Mouse (Mus musculus) adrenal gland, adult 8-10 months (tissue): ENCODE data around the gene Rnf26. TPM values are rescaled to one million over a fixed set of nuclear protein-coding genes. Genes with fewer than 3 reads are reported as not detected.

Source experiments
- DNase-seq: peaks from one replicate; pipeline ENCODE4 v3.0.0; 2022
- total RNA-seq, 4 experiments: library from RNA; stranded (reverse); gene quantifications; 2 replicates each; pipeline ENCODE4 v1.2.4; 2022

Gene Rnf26
- total RNA-seq, 4 experiments from 2014 or later = 29.8 to 36.7 (median 31.5) TPM

DNA sequence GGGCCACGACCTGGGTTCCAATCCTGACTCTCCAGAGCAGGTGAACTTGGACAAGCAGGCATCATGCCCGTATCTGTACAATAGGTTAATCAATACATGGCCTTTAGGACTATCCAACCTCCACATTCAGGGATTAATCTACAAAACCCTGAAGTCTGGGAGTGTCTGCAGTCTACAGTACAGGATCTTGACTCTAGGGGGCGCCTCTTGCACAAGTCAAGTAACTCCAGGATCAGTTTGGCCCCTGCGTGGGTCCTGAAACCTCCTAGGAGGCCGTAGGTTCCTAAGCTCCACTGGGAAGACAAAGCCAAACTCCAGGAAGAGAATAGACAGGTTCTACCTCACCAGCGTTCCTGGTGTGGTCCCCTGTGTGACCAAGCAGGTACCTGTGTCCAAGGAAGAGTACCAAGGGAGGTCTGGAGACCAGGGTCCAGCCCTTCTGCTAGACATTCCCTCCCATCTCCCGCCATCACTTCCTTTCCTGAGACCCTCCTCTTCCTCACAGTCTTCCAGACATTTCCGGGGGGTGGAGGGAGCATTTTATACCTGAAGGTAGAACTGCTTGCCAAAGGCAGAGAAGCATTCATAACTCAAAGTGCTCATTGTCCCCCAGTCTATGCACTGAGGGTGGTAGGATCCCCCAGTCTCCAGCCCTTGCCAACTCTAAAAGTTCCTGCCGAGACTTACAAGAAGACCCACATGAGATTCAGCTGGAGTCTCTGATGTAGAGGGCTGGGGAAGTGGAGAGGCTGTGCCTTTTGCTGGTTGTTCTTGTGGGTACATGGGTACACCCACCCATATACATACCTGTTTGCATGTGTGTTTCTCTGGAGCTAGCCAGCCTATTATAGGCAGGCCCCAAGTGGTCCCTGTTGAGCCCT, 38.7 kb downstream of the Rnf26 start:
- DNase-seq = no peak

DNA sequence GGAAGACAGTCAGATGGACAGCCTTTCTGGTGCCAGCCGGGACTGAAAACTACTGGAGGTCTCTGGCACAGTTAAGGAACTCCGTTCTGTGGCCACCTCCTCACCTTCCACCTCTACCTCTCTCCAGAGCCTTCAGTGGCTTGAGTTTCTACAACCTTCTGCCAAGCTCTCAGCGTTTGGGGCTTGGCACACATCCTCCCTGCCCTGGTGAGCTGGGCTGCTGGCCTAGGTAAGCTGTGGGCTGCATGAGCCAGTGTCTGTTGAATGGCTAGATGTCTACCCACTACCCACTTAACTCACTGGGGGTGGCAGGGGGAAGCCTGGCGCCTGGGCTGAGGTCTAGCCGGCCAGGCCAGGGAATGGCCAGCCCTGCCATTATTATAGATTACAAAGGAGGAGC, 40.2 kb downstream of the Rnf26 start:
- no peak for DNase-seq

DNA sequence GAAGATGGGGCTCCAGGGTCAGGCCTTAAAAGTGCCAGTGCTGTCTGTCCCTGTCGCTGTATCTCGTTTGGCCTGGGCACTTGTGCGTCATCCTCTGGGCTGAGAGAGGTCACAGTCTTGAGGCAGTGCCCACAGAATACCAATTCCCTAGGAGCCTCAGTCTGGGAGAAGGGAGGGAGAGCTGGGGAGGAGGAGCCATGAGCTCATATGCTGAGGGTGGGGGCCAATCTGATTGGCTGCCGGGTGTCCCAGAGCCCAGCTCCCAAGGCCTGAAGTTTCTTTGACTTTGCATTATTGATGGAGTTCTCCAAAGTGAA, 40.8 kb downstream of the Rnf26 start:
- peak; percentile 89 for DNase-seq

DNA sequence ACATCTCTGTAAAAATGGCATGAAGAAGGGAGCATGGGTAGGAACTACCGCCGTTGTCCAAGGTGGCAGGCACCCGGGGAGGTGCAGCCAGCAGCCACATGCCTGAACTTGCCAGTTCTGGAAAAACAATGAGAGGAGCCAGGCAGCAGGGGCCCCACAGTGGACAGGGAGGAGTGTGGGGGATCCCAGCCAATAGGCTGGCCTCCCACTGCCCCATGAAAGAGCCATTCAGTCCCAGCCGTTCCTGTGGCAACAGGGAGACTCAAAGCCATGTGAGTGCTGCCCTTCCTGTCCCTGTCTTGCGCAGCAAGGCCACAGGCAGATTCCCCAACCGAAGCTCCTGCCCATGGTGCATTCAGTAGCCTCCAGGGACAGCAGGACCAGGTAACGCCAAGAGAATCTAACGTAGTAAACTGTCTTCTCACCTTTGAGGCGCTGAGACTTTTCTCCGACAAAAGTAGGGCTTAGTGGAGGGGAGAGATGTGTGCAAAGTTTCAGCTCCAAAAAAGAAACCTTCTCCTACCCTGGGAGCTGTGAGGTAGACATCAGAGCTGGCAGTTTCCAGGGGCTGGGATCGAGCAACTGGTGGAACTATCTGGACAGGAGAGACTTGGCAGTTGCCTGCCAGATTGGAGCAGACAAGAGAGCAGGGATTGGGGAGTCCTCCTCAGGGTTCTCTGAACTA, 41.3 kb downstream of the Rnf26 start:
- no peak for DNase-seq

DNA sequence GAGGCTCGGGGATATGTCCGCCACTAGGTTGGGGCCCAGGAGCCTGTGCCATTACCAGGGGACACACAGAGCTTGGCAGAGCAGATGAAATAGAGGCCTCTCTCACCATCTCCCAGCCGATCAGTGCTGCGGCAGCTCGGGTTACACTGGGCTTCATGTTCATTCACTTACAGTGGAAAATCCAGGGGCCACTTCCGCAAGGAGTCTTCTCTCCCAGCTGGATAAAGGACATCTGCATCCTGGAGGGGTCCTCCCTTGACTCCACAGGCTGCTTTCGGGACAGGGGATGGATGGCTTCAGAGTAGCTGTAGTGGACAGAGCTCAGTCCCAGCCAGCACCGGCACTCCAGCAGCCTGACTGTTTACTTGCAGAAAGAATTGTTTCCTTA, 42.5 kb downstream of the Rnf26 start:
- DNase-seq = no peak

DNA sequence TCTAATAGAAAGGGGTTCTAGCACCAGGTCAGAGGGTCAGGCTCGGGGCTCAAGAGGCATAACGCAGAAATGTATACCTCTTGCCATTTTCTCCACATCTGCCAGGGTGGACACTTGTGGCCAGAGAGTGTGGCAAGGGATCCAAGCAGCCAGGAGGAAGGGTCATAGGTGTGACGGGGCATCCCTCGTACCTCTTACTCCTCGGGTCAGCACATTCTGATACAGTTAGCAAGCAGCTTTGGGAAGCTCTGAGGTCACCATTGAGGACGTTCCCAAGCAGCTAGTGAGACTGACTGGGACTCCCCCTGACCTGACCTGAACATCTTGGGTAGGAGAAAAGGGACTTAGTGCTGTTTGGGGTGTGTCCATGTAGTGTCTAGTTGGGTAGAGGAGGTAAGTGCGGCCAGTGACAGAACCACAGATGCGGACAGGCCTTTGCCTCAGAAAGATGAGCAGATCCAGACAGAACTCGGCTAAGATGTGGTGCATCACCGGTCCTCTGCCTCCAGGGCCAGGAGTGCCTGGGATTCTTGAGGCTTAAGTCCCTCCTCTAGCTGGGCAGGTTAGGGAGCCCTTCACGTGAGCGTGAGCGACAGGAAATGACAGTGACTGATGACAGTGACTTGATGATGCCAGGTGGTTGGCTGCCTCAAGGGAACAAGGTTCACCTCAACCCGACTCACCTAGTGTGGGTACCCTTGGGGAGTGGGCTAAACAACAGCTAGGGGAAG, 43.0 kb downstream of the Rnf26 start:
- no peak for DNase-seq

DNA sequence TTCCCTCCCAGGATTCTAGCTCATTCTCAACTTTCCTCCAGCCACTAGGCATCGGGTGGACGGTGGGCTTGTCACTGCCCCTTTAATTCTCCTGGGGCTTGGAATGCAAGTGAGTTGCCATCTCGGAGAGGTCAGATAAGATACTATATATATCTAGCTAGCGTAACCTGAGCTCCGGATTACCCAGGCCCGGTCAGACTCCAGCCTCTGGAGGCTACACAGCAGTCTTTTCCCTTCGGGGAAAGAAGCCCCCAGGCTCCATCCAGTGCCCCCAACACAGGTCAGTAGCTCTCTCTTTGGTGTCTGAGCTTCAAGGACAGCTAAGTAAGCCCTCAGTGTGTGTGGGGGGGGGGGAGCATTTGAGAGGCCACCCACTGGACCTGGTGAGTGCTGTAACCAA, 44.1 kb downstream of the Rnf26 start:
- no peak for DNase-seq

DNA sequence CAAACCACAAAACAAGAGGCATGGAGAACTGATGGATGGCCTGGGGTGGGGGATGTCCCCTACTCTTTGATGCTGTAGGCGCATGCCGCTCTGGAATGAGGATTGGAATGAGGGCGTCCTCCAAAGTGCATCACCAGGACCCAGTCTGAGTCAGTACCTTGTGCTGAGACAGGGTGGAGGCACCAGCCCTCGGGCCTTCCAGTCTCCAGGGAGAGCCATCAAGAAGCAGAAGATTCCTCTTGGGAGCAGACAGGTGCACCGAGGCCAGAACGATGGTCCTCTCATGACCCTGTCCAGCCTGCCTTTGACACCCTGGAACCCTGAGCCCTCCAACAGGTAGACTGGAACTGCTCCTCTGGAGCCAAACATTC, 45.4 kb downstream of the Rnf26 start:
- no peak for DNase-seq

DNA sequence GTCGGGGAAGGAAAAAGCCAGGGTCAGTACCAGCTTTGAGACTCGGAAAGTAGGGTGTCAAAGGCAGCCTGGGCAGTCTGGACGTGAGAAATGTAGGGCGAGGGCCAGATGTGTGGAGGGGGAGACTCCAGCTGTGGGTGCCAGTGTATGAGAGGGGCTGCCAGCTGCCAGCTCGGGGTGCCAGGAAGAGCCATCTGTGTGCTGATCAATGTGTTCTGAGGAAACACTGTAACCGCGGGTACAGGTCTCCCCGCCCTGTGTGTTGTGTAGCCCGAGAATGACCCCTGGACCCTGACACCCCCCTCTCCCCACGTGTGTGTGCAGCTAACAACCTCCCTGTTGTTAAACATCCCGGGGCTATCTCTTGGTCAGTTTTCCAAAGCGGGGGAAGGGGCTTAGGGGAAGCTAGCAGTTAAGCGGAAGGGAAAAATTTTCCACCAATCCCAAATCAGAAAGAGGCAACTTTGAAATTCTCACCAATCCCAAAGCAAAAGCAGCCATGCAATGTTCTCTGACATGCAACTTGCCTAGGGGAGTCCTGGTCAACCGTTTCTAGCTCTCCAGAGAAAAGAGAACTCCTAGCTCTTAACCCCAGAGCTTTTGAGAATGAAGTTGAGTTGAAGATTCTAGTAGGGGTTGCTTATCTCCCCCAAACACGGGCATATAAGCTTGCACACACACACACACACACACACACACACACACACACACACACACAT, 45.9 kb downstream of the Rnf26 start:
- no peak for DNase-seq

DNA sequence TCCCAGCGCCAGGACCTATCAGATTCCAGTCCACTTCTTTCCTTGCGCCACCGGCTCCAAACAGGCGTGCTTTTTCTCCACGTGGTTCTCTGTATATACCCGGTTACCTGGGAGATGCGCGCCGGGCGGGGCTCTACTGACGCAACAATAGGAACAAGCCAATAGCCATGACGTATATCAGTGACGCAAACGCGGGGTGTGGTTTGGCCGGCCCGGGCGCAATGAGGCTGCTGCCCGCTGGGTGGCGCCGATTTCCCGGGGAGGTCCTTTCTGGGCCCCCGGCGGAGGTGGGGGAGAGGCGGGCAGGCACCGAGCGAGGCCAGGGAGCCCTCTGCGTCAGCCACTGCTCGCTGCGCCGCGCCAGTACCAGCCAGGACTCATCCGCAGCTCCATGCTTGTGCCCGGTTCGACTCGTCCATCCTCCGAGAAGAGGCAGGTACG, 46.5 kb downstream of the Rnf26 start, which contains the start of gene Usp2:
Gene Usp2 (plus strand): TSS at position 237 of the 441 bp plus-strand sequence.
- DNase-seq = peak; percentile 99

DNA sequence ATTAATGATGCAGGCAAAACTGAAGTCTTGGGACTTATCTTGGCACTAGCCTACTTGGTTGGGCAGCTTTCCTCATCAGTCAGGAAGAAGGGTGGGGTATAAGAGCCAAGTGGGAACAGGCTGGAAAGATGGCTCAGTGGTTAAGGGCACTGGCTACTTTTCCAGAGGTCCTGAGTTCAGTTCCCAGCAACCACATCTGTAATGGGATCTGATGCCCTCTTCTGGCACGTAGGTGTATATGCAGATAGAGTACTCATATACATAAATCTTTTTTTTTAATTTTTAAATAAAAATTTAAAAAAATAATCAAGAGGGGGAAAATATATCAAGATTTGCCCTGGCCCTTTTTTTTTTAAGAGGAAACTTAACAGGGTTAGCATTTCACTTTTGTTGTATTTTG, 48.1 kb downstream of the Rnf26 start:
- DNase-seq = no peak

DNA sequence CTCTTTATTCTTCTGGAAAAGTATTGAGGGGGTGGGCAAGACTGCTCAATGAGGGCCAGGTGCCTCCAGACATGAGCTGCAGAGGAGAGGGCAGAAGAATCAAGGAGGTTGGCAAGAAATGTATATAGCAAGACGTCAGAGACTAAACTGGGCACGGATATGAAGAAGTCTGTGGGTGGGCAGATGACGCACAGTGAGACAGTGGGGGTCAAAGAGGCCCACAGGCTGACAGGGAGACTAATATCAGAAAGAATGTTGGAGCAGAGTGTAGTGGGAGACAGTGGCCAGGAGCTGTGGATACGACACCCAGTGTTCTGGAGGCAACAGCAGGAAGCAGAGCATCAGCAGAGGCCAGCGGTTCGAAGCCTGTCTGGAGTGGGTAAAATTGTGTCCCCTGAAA, 54.7 kb downstream of the Rnf26 start:
- DNase-seq = no peak

DNA sequence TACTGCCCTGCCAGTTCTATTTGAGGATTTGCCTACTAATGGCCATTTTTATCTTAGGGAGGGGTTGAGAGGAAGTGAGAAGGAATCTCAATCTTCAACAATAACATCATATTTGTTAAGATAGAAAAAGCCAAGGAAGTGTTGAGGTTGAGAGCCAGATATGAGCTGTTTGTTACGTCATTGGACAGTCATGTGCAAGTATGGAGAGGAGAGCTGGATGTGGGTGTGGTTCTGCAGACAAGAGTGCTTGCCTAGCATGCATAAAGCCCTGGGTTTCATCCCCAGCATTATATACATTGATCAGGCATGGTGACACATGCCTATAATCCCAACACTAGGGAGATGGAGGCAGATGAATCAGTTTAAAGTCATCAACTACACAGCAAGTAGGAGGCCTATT, 59.4 kb downstream of the Rnf26 start:
- DNase-seq = no peak

DNA sequence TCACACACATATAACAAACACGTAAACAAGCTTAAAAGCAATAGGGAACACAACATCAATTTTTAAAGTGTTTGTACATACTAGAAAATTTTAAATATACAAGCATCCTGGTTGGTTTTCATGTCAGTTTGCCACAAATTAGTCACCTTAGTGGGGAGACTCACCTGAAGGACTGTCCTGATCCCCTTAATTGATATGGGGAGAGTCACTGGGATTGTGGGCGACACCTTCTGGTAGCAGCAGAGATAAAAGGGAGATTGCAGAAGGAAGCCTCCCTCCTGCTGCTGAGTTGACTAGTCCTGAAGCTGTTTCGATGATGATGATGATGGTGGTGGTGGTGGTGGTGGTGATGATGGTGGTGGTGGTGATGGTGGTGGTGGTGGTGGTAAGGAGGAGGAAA, 60.5 kb downstream of the Rnf26 start:
- no peak for DNase-seq

DNA sequence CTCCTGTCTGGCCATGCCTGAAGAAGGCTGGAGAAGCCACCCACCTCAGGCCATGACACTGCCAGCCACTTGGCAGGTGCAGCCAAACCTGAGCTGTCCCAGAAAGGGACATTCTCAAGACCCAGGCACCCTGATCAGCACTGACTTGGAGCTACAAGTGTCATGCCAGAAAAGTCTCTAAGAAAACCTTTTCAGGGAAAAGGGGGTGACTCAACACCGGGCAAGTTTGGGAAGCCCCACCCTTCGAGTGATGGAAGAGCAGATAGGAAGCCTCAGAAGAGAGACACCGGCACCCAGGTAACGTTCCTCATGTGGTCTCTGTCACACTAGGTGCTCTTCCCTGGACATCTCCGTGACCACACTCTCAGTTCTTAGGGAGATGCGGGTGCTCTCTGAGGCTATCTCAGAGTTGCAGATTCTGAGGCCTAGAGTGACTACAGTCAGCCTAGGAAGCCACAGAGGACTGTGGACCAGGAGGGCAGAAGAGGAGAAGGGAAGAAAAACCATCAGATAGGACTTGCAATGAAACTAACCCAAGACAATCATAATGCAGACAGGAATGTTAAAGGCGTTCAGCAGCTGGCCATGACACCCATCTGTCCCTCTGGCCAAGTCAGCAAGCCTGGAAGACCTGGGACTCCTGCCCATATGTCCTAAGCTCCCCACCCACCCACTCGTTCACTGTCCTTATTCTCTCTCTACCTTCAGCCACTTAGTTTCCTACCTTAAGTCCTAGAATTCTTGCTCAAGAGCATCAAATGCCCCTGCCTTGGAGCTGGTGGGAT, 63.7 kb downstream of the Rnf26 start:
- DNase-seq = no peak

DNA sequence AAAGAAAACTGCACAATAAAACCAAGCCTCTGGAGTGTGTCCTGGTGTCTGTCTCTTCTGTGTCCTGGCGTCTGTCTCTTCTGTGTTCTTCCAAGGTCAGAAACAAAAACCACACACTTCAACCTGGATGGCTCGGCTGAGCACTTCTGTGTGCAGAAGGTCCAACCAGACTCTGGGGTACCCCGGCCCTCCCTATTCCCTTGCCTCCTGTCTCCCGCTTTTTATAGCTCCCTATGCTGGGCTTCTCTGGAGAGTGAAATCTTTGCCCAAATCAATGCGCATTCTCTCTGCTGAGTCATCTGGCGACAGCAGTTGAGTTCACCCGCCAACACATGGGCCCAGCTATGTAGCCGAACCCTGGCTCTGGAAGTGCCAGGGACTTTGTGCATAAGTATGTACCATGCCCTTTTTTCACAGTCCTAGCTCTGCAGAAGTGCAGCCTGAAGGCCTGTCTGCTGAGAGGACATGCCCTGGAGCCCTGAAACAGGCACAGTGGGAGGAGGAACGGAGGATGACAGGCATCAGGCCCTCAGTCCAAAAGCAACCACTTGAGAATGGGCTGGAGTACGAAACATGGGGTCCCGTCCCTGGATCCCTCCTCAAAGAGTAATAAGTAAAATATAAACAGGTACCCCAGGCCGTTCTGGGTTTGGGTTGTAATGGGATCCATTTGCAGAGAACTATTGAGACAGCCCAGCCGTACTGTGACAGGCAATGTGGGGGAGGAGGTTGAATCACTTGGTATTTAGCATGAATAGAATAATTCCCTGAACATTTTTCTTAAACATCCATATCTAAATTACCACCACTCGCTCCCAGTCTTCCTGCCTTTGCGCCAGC, 64.6 kb downstream of the Rnf26 start:
- no peak for DNase-seq

DNA sequence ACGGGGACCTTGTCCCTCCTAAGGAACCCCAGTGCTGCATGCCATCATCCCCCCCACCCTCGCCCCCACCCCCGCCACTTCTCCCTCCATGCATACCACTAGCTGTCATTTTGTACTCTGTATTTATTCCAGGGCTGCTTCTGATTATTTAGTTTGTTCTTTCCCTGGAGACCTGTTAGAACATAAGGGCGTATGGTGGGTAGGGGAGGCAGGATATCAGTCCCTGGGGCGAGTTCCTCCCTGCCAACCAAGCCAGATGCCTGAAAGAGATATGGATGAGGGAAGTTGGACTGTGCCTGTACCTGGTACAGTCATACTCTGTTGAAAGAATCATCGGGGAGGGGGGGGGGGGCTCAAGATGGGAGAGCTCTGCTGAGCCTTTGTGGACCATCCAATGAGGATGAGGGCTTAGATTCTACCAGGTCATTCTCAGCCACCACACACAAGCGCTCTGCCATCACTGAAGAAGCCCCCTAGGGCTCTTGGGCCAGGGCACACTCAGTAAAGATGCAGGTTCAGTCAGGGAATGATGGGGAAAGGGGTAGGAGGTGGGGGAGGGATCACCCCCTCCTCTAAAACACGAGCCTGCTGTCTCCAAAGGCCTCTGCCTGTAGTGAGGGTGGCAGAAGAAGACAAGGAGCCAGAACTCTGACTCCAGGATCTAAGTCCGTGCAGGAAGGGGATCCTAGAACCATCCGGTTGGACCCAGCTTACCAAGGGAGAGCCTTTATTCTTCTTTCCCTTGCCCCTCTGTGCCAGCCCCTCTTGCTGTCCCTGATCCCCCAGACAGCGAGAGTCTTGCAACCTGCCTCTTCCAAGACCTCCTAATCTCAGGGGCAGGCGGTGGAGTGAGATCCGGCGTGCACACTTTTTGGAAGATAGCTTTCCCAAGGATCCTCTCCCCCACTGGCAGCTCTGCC, 65.5 kb downstream of the Rnf26 start:
- DNase-seq = no peak

DNA sequence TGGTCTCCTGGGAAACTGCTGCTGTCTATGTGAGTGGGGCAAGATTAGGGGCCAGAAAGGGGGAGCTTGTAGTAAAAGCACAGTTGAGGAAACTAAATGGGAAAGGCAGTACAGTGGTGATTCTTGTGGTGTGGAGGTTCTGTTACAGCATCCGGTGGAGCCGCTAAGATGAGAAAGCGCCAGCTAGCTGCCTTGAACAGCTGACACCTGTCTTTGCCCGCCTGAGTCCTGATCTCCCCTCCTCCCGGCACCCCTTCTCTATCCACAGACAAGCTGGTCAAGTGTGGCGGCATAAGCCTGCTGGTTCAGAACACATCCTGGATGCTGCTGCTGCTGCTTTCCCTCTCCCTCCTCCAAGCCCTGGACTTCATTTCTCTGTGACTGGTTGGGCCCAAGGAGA, 66.2 kb downstream of the Rnf26 start:
- no peak for DNase-seq

DNA sequence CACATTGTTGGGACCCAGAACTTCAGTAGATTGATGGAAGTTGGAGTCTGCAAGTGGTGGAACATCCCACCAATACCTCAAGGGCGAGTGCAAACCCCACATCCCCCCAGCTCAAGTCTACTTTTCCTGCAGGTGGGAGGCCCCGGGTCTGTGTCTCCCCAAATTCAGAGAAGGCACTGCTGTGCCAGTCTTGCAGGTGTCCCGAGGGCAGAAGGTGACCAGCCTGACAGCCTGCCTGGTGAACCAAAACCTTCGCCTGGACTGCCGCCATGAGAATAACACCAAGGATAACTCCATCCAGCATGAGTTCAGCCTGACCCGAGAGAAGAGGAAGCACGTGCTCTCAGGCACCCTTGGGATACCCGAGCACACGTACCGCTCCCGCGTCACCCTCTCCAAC, 66.9 kb downstream of the Rnf26 start:
- no peak for DNase-seq

DNA sequence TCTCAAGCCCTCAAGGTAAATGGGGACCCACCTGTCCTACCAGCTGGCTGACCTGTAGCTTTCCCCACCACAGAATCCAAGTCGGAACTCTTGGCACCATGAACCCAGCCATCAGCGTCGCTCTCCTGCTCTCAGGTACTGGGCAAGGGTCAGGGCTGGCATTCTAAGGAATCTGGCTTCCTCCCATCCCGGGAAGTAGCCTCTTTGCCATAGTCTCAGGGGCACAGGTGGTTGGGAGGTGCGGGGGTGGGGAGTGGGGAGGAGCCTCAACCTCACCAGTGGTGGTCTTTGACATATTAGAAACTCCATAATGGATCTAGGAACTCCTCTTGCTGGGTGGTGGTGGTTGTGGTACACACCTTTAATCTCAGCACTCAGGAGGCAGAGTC, 67.4 kb downstream of the Rnf26 start:
- DNase-seq = no peak
